Mouse (Mus musculus) adrenal gland, postnatal 36 days (tissue): ENCODE measurements at regions not wholly inside any gene's neighbourhood (a gene's known extent, or its start where the extent isn't known, plus 50 kb on each side); places are given as distances from the start of the nearest gene placed in this dataset.
"Not testable (repeated sequence)": the region's sequence is repeated elsewhere in the genome, so short reads cannot be mapped to it uniquely, and the experiment has no call there.

Source experiments
- DNase-seq, 2 experiments: peaks; one replicate each; pipeline ENCODE4 v3.0.0; 2021; ENCODE audit warnings: mixed read lengths in 1 of 2

DNA sequence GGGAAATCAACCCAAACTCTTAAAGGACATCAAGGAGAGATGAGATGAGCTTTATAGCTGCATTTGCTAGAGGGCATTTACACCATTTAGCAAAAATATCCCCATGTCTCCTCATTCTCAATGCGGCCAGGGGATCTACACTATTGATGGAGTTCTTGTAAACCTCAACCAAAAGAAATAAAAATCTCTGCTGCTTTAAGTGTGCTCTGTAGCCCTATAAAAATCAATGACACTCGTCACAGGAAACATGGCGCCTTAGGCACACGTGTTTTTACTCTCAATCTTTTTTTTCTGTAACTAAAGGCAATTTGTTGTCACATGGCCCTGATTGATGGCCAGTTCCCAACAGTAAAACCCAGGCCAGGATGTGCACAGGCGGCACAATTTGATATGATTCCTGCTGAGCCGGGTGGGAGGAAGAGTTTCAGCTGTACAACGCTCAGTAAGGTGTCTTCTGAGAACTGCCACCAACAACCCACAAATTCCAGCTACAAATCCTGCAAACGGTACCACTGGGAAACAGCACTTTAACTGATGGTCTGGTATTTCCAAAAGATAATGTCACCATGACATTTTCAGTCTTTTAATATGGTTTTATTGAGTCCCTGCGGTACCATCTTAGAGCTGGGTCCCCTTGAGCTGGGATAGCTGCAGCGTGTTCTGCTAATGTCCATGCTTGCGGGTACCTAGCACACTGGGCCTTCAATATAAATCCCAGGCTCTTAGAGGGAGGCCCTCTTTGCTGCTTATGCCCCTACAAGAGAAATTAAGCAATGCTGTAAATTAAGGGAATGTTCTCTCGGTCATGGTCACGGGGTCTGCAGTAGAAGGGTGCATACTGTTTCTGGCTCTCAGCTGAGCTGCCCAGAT, 78.8 kb downstream of the Tpbg start:
- no peak for DNase-seq

DNA sequence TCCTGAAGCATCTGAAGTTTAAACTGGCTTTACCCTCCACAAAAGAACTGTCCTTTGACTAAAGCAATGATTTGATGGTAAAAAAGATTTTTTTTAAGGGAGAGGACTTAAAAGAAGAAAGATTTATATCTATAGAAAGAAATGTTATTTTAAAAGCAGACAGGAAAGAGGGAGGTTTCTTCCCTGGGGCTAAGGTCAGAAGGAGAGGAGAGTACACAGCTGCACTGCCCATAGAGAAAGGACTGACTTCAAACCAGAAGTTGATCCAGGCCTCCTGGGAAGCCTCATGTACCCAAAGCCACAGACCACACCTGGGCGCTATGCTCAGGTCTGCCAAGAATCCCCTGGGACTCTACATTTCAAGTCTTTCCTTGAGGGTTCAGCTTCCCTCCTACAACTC, 83.1 kb downstream of the Tpbg start:
- no peak for DNase-seq

DNA sequence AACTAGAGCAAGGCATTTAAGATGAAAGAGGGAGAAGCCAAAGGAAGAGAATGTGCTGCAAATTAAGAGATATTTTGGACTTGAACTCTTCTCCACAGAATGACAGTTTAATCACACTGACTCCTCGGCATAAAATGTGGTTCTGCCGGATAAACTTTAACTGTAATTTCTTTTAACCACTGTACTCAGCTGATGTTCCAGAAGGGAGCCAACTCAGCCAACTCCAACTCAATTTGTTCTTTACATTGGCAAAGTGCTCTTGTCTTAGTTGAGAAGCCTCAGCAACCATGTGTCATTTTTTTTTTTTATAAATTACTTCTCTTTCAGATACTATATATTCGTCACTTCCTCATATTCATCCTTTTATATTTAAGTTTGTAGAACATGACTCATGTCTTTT, 90.0 kb downstream of the Tpbg start:
- DNase-seq: no peak

DNA sequence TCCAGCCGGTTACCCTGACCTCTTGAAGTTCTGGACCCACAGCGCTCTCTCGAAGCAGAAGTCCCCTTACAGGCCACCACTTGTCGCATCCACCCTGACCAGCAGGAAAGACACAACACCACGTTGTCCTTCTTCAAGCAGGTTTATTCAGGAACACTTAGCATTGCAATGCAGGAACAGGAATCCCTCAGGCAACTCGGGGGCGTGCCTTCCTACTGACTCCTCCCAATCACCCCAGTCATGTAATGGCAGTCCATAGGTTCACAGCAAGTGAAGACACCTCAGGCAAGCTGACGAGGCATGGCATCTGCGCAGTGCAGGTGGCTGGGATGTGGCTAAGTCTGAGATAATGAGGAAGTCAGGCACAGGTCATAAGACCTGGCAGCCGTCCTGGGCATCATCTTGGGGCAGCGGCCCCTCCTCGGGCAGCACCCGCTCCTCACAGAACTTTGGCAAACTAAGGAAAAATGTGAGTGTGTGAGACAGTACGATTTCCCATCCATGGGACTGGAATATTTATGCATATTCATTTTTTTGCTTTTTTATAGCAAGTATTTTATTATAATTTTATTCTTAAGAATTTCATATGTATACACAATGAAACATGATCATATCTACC, 101.0 kb downstream of the Tpbg start:
- DNase-seq: not testable (repeated sequence)

DNA sequence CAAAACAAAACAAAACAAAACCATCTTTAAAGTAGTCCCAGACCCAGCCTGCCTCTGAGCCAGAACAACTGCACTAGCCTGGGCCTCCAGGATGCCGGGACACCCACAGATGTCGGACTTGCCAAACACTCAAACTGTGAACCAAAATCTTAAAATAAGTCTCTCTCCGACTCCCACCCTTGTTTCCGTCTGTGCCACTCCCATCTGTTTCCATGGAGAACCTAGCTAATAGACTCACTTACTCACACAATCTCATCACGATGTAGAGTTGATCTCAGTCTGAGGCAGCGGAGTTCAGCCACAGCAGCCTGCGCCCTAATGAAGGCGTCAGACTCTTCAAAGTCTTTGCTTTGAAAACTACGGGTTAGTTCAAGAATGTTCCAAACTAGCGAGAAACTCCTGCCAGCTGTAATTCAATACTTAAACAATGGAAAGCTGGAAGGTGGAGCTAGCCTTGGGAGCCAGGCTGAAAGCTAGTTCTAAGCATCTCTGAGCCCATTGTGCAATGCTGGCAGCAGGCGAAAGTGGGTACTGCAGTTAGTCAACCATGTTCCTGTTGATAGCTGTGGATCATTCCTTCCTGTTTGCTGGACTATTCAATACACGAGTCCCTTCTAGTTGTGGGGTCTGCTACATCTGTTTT, 106.4 kb downstream of the Tpbg start:
- DNase-seq: no peak

DNA sequence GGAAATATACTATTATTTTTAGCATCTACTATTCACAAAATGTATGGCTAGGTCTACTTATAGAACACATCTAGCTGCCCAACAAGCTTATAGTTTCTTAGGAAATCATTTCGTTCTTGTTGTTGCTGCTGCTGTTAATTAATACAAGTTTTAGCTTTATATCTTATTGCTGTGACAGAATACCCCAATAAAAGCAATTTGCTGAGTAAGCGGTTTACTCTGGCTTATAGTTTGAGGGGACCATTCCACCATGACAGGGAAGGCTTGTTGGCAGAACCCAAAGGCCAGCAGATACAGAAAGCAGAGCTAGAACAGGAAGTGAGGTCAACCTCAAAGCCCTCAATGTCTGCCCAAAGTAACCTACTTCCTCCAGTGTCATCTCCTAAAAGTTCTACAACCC, 109.6 kb downstream of the Tpbg start:
- DNase-seq: no peak

DNA sequence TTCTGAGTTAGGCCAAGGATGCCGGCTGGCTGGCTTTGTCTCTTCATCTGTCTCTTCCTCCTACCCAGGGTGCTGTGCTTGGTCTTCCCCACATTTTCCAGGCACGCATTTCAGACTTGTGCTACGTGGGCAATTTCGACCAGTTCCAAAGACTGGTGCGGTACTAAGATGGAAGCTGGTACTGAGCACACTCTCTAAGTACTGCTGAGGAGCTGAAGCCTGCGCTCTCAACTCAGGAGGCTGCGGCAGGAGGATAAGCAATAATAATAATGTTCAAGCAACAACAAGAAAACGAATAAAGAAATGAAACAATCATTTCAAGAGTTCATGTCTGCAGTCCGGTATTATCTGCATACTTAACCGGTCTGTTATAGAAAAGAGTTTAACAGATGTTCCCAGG, 127.9 kb downstream of the Tpbg start:
- no peak for DNase-seq

DNA sequence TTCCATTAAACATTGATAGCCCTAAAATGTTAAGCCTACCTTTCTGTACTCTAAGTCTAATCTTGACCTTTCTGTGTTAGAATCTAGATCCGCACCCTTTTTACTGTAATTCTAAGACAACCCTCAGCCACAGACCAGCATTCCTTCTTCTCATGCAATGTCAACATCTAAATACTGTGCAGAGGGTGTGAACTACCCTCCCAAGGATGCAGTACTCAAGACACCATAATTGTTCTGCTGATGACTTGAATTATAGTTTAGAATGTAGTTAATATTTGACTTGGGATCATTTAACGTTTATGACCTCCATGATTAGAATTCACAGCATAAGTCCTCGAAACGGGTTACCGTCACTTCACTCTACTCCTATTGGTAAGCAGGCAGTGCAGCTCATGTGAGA, 139.2 kb downstream of the Tpbg start:
- DNase-seq: no peak

DNA sequence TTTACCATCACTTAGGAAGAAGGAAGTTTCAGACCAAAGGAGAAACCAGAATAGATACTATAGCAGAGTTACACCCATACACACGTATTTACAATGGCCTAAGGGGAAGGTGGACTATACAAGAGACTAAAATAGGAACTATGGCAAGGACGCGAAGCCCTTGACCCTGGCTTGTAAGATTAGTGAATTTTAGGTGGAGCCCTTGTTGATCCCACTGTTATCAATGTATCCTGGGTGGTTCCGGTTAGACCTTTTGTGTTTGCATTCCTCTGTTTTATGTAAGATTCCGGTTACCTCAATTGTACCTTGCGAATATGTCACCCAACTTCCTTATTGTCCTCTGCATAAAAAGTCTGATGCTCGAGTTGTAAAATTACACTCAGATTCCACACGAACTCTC, 141.3 kb downstream of the Tpbg start:
- not testable (repeated sequence) for DNase-seq

DNA sequence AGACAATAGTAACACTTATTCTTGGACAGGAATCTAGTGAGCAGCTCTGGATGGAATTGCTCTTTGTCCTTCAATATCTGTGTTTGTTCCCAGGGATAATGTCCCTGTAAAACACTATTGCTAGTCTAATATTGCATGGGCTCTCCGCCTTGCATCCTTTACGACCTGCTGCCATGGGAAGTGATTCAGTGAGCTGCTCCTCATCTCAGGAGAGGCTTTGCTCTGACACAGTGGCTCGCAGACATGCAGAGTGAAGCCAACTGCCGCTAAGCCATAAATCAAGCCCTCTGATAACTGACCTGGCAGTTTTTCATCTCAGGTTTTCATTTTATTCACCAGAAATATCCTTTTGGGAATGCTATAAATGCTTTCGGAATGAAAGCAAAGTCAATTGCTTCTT, 143.5 kb downstream of the Tpbg start:
- DNase-seq: no peak

DNA sequence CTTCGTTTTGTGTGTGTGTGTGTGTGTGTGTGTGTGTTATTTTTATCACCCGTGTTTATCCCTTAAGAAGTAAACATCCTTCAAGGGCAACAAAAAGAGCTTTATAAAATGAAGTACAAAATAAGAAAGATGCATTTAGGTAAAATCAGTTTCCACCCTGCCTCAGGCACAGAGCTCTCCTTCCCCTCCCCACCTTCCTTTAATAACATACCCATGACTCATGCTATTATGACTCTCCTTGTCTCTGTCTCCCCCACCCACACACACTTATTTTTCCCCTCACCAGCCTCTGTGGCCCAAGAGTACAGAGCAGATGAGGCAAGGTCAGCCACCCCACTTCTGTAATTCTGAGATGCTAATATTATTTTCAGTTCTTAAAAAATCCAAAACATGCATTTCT, 144.0 kb downstream of the Tpbg start:
- DNase-seq: no peak

DNA sequence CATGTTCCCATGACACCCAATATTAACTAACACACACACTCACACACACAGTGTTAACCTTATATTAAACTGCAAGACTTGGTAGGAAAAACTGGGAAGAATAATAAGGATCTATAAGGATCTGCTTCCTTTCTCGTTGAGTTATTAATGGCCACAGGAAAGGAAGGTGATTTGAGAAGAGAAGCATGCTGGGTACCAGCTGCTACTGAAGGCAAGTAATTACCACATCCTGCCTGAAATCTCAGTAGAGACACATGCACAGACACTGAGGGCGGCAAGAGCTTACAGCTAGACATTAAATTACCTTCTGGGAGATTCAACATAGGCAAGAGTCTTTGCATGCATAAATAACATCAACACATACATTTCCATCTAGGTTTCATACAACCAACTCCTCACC, 160.8 kb downstream of the Tpbg start:
- no peak for DNase-seq

DNA sequence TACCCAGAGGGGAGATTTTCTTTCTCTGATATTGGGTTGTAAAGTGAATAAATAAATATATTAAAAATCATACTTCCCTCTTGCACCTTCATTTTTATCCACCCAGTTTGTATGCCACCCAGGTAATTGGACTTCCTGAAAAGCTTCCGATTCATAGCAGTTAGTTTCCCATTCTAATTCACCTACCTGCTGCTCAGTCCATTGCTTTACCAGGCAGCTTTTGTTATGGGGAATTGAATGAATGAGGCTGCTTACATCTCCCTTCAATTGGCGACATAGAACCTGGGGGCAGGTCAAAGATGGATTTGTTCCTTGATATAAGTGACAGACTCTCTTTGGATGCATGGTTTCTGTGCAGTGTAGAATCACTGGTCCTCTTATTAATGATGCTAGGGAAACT, 169.5 kb downstream of the Tpbg start:
- no peak for DNase-seq

DNA sequence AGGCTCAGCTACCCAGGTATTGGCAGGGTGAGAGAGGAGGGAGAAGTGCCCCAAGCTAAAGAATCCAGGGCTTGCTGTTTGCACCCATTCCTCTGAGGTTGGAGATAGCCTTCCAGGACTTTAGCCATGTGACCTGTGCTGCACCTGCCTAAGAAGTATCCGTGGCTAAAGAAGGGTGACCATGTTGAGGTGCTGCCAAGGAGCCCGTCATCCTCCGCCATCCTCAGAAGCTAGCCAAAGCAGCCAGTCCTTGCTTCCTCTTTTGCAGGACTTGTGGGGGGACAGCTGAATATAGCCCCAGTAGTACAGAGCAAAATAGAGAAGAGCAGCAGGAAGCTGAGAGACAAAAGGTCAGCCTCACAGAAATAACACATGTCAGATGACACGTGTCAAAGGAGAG, 173.7 kb downstream of the Tpbg start:
- DNase-seq: no peak

DNA sequence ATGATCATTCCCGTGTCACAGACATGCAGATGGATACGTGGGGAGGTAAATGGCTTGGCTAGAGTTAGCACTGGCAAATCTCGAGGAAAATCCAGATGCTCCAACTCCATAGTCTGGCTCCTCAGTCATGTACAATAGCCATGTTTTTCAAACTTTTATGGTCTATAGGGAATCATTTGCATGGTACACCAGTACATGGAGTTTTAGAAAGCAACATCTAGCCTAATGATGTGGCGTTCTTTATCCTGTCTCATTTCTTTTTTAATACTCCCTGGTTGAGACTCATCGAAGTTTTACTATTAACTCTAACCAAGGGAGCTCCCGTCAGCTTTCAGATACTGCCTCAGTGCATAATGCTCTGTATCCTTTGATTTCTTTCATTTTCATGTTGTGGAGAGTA, 178.0 kb downstream of the Tpbg start:
- no peak for DNase-seq

DNA sequence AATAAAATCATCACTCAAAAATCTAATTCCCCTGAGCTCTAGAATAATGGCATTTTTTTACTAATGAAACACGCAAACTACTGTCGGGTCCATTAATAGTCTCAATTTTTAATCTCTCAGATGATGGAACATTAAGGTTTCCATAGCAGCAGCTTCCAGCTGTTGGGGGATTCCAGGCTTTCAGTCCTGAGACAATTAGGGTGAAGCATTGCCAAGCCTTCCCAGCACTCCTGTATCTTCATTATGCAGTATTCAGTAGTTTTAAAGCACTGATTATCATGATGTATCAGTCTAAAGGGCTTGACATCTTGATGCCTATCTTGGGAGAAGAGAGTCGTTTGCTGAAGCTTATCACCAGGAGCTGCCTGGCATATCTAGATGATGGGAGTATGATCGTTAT, 178.6 kb downstream of the Tpbg start:
- no peak for DNase-seq

DNA sequence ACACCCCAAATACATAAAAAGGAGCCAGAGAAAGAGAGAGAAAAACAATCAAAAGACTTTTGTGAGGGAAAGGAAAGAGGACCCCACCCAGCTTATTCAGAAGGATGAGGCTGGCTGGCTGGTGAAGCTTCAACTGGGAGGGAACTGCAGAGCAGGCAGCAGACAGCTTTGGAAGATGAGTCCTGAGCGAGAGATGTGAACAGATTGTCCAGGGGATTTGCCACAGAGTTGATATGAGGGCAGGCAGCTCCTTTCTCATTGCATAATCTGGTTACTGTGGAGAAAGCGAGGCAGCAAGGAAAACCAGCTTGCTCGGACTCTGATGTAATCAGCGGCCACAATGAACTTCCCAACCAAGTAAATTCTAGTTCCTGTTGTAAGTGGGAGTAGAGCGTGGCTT, 188.6 kb downstream of the Tpbg start:
- no peak for DNase-seq

DNA sequence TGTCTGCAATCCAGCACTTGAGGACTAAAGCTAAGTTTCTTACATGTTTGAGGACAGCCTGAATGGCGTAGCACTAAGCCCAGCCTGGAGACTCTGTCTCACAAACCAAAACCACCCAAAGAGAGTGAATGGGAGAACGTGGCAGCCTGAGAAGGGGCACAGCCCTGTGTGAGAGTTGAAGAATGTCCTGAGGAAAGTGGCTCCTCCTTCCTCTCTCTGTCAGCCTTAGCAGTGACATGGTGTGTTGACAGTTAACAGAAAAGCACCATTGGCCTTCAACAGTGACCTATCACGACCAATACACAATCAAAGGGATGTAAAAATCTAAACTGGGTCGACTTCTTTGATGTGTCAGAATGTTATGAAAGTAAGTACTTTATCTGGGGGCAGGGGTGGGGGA, 201.9 kb downstream of the Tpbg start:
- no peak for DNase-seq

DNA sequence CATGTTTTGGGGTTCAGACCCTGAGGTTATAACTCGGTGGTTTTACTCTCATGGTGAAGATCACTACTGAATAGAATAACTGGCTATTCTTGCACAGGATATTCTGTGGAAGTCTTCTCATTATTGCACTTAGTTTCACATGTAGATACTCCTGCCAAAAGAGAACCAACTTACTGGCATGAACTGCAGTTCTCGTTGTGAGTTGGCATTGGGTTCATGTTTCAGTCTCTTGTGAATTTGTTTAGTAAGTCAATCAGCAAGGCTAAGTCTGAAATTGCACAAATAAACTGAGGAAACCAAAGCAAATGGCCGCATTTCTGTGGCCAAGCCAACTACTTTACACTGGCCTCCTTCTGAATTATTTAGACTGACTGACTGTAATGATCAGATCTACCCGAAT, 215.9 kb downstream of the Tpbg start:
- peak in 1 of 2 experiments; percentile 2 for DNase-seq

DNA sequence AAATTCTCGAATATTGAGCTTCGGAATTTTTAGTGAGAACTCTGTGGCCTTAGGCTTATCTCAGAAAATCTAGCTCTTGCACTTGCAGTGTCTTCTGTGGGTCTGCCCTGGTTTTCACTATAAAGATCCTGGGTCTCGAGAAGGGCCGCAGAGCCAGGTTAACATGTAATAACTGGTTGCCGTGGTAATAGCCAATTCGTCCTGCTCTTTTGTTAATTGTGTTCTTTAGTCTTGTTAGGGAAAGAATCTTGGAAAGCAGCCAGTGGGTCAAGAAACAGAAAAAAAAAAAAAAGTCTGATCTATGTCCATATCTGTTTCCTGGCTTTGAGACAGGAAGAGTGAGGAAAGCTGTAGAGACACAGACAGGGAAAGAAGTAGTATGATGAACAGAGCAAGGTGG, 217.9 kb downstream of the Tpbg start:
- DNase-seq: no peak

DNA sequence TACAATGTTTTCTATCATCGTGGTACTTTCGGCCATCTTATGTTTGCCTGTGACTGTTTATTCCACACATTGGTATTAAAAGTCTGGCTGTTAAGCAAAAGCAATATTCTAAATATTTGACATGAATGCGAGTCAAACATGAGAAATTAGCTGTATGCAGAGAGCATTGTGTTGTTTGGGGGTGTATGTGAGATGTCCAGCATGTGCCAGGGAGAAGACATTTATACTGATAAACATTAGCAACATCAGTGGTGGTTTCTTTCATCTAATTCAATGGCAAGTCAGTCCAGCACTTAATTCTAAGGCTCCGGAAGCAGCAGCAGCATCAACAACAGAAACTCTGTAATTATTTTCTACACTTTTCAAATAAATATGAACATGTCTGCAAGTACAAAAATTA, 219.1 kb downstream of the Tpbg start:
- DNase-seq: no peak

DNA sequence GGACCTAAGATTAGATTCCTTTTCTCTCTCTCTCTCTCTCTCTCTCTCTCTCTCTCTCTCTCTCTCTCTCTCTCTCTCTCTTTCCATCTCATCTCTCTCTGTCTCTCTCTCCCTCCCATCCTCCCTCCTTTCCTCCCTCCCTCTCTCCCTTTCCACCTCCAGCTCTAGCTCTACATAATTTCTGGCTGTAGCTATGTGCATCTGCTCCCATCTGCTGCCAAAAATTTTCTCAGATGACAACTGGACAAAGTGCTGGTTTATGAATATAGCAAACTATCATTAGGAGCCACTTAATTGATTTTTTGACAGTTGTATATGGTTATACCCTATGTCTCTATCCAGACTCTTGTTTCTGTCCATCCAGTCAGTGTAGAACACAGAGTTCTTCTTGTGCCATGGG, 237.1 kb downstream of the Tpbg start:
- no peak for DNase-seq

DNA sequence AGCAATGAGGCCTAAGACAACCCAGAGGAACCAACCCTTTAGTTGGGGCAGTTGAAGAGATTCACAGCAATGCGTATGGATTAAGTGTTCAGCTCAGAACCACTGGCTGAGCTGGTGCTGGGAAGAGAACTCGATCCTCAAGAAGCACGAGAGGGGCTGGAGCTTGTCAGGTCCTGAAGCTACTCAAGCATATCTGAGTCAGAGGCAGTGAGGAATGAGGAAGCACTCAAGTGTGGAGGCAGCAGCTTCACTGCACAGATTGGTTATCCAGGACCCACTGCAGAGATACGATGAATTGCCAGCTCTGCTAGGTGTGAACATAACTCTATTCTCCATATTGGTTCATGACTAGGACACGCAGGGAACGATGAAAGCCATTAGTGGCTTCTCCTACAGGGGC, 239.7 kb downstream of the Tpbg start:
- no peak for DNase-seq

DNA sequence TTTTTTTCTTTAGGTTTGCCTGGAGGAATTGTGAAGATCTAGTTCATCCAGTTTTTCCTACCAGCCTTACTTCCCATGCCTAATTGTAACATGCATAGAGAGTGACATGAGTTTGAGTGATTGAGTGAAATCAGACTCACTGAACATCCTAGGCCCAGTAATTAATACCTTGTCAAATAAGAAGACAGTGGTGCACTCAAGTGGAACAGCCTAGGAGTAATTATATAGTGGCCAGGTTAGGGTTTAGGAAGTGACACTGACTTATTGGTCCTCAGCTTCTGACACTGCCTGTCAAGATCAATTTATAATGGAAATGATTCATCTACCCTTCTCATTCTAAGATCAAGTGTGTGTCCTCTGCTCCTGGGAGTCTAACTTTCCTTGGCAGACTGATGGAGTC, 250.8 kb downstream of the Tpbg start:
- no peak for DNase-seq
